12 mouse cellular contexts compared by ENCODE assay signal in the genomic region with DNA sequence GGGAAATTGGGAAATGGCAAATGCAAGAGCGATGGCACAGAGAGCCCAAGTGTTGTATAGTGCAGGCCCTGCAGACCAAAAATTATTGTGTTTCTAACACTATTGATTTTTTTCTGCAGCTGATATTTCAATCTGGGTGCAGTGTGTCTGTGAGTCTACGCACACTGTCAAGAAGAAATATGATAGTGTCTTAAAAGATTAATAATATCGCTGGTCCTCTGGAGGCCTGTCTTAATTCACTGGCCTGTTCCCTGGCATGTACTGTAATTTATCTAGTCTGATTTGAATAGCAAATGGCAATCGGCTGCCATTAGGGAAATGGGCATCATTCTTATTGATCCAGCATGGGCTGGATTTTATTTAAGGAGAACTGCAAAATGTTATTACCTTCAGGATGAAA.
"Had no signal": no experiment of that assay in that cellular context is flagged by ENCODE, and none has a peak within 500 bp of the region (broad histone marks: within the 10 kb centered on the region; RNA-seq: fewer than 3 reads in every experiment).

No protein-coding gene starts in this region.

- H3K9ac ChIP-seq: intestine, embryonic 15.5 days; liver, embryonic 15.5 days had no signal

- DNase-seq: kidney, adult 18-20 months; kidney, postnatal 14 days; lung, adult 2 months; lung, postnatal 36 days; midbrain, embryonic 14.5 days; right cerebral cortex, postnatal 14 days; thymus, postnatal 36 days had no signal

- H3K4me3 ChIP-seq: intestine, embryonic 15.5 days; liver, embryonic 15.5 days; midbrain, embryonic 10.5 days had no signal

- H3K27me3 ChIP-seq: intestine, embryonic 15.5 days; liver, embryonic 15.5 days had no signal

- H3K36me3 ChIP-seq: intestine, embryonic 15.5 days; liver, embryonic 15.5 days; midbrain, embryonic 10.5 days had no signal

- H3K4me1 ChIP-seq: intestine, embryonic 15.5 days; liver, embryonic 15.5 days had no signal

- H3K27ac ChIP-seq: intestine, embryonic 15.5 days; liver, embryonic 15.5 days; midbrain, embryonic 10.5 days had no signal

- ATAC-seq: intestine, embryonic 15.5 days; lung, postnatal 0 days had no signal

- H3K4me2 ChIP-seq: intestine, embryonic 15.5 days; liver, embryonic 11.5 days; liver, embryonic 15.5 days had no signal

- H3K9me3 ChIP-seq: intestine, embryonic 15.5 days; liver, embryonic 15.5 days had no signal
